Mouse (Mus musculus) frontal cortex, postnatal 14 days (tissue): ENCODE results near the gene Efhc1.

Source experiments
- DNase-seq, 2 experiments: peaks; one replicate each; pipeline ENCODE4 v3.0.0; 2022; ENCODE audit warnings: low spot score in 2 of 2

Gene Efhc1

GRCm38 (mm10) chr1:21007941-21008701 is 56.7 kb downstream of the Efhc1 start:
- DNase-seq: no peak

- no peak for DNase-seq
Measured at GRCm38 (mm10) chr1:21008891-21009290, 57.5 kb downstream of the Efhc1 start.

GRCm38 (mm10) chr1:21010282-21010800 is 58.9 kb downstream of the Efhc1 start:
- no peak for DNase-seq

- no peak for DNase-seq
Measured at GRCm38 (mm10) chr1:21014463-21014862, 63.0 kb downstream of the Efhc1 start.

- no peak for DNase-seq
Measured at GRCm38 (mm10) chr1:21023101-21023500, 71.7 kb downstream of the Efhc1 start.

GRCm38 (mm10) chr1:21025203-21025602 is 73.8 kb downstream of the Efhc1 start:
- no peak for DNase-seq

GRCm38 (mm10) chr1:21026534-21026933 is 75.1 kb downstream of the Efhc1 start:
- DNase-seq: no peak

GRCm38 (mm10) chr1:21029000-21029399 is 77.6 kb downstream of the Efhc1 start:
- DNase-seq: no peak

GRCm38 (mm10) chr1:21031650-21032049 is 80.2 kb downstream of the Efhc1 start:
- no peak for DNase-seq

- no peak for DNase-seq
Measured at GRCm38 (mm10) chr1:21033065-21033791, 81.8 kb downstream of the Efhc1 start.

- DNase-seq: no peak
Measured at GRCm38 (mm10) chr1:21033792-21034119, 82.3 kb downstream of the Efhc1 start.

- DNase-seq: no peak
Measured at GRCm38 (mm10) chr1:21035878-21036277, 84.5 kb downstream of the Efhc1 start.

GRCm38 (mm10) chr1:21037881-21038601 is 86.6 kb downstream of the Efhc1 start:
- DNase-seq: no peak

- no peak for DNase-seq
Measured at GRCm38 (mm10) chr1:21039564-21039963, 88.1 kb downstream of the Efhc1 start.

- no peak for DNase-seq
Measured at GRCm38 (mm10) chr1:21040173-21040572, 88.7 kb downstream of the Efhc1 start.
